Mouse (Mus musculus): ENCODE results near the gene Ints14. TPM values are rescaled to one million over a fixed set of nuclear protein-coding genes. Genes with fewer than 3 reads are reported as not detected.

Ints14 gene
- total and polyA plus RNA-seq, 2 experiments from 2014 or later = 34.6 to 37.5 TPM

GRCm38 (mm10) chr9:64951161-64951657 is 9.5 kb upstream of the Ints14 start, which contains the start of gene Slc24a1:
TSS of gene Slc24a1 (minus strand) at chr9:64951607.
- Histone ChIP-seq H3K9ac (no peak within 1 kb of the TSS), H3K27me3 (ENCODE audit: insufficient read depth, low read length) (no peaks in the 10 kb centered on the region), H3K4me3 (ENCODE audit: low read depth, low read length) (no peak within 1 kb of the TSS), H3K27ac (ENCODE audit: low read depth, low read length) (no peak within 1 kb of the TSS), H3K4me2 (ENCODE audit: low read depth) (no peak within 1 kb of the TSS), H3K4me1 (ENCODE audit: insufficient read depth) (no peaks in the 10 kb centered on the region), H3K9me3 (ENCODE audit: low read length) (no peaks in the 10 kb centered on the region), H3K36me3 (ENCODE audit: insufficient read depth) (no peaks in the 10 kb centered on the region)
- TF ChIP-seq CTCF (IDR thresholded peaks at IDR 0.05; ENCODE audit: low read depth) = 0 out of 2 replicates have a peak, but pooled peaks have one; percentile 6
- ATAC-seq (no peak), DNase-seq (no peak)
- 36% methylated on average over 11 of the region's 11 CpGs for WGBS

- Histone ChIP-seq H3K27me3 (ENCODE audit: insufficient read depth, low read length) (no peaks in the 10 kb centered on the region), H3K4me3 (ENCODE audit: low read depth, low read length) (no peak overlapping the region), H3K36me3 (ENCODE audit: insufficient read depth) (no peaks in the 10 kb centered on the region), H3K4me2 (ENCODE audit: low read depth) (no peak overlapping the region), H3K4me1 (ENCODE audit: insufficient read depth) (no peaks in the 10 kb centered on the region), H3K9me3 (ENCODE audit: low read length) (no peaks in the 10 kb centered on the region), H3K27ac (ENCODE audit: low read depth, low read length) (no peak overlapping the region), H3K9ac (no peak overlapping the region)
- no peak for TF ChIP-seq CTCF (IDR thresholded peaks at IDR 0.05; ENCODE audit: low read depth)
- DNase-seq (peak; percentile 18), ATAC-seq (peak; percentile 78)
- 12% methylated on average over 5 of the region's 5 CpGs for WGBS
These were observed 8.7 kb upstream of the Ints14 start for GRCm38 (mm10) chr9:64952055-64952454.

DNA sequence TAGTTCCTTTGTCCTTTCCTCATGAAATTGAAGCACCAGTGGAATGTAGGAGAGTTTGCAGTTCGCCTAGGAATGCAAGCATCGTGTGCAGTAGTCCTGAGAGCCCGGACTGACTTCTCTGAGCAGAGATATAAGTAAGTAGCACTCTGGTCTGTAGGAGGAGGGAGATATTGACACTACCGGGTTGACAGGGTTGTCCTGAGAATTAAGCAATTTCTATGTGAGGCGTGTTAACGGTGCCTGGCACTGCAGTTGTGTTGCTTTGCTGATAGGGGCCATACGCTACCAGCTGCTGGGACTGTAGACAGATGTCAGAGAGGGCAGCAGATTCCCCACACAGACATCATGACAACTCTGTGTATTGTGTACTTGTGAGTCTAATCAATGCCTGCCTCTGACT is 7.5 kb upstream of the Ints14 start:
- Histone ChIP-seq H3K9ac (no peak overlapping the region), H3K4me2 (ENCODE audit: low read depth) (no peak overlapping the region), H3K27me3 (ENCODE audit: insufficient read depth, low read length) (no peaks in the 10 kb centered on the region), H3K4me1 (ENCODE audit: insufficient read depth) (no peaks in the 10 kb centered on the region), H3K27ac (ENCODE audit: low read depth, low read length) (no peak overlapping the region), H3K9me3 (ENCODE audit: low read length) (no peaks in the 10 kb centered on the region), H3K36me3 (ENCODE audit: insufficient read depth) (no peaks in the 10 kb centered on the region), H3K4me3 (ENCODE audit: low read depth, low read length) (no peak overlapping the region)
- ATAC-seq (no peak), DNase-seq (no peak)
- no peak for TF ChIP-seq CTCF (IDR thresholded peaks at IDR 0.05; ENCODE audit: low read depth)
- 82% methylated on average over 7 of the region's 7 CpGs for WGBS

GRCm38 (mm10) chr9:64956337-64956736 is 4.4 kb upstream of the Ints14 start:
- peak; percentile 13 for DNase-seq
- Histone ChIP-seq H3K9me3 (ENCODE audit: low read length) (no peaks in the 10 kb centered on the region), H3K9ac (no peak overlapping the region), H3K27ac (ENCODE audit: low read depth, low read length) (no peak overlapping the region), H3K4me3 (ENCODE audit: low read depth, low read length) (no peak overlapping the region), H3K36me3 (ENCODE audit: insufficient read depth) (no peaks in the 10 kb centered on the region), H3K27me3 (ENCODE audit: insufficient read depth, low read length) (no peaks in the 10 kb centered on the region), H3K4me1 (ENCODE audit: insufficient read depth) (0 out of 2 replicates have a peak, but pooled peaks cover under 1% of the 10 kb centered on the region), H3K4me2 (ENCODE audit: low read depth) (no peak overlapping the region)
- TF ChIP-seq CTCF (IDR thresholded peaks at IDR 0.05; ENCODE audit: low read depth) = no peak
- no peak for ATAC-seq
- WGBS = 21% methylated on average over 12 of the region's 12 CpGs

DNA sequence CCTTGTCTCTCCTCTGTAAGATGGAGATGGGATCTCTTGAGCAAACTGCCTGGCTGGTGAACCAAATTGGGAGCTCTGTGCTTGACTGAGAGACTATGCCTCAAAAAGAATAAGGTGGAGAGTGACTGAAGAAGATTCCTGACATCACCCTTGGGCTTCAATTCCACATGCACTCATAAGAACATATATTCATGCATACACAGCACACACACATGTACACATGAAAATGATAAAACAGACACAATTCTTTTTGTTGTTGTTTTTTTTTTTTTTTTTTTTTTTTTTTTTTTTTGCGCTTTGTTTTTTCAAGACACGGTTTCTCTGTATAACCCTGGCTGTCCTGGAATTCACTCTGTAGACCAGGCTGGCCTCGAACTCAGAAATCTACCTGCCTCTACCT is 3.4 kb upstream of the Ints14 start:
- WGBS = 96% methylated on average over 3 of the region's 3 CpGs
- no peak for ATAC-seq
- no peak overlapping the region for H3K9ac ChIP-seq
- DNase-seq = no peak
- no peaks in the 10 kb centered on the region for H3K27me3 ChIP-seq (ENCODE audit: insufficient read depth, low read length)
- TF ChIP-seq CTCF (IDR thresholded peaks at IDR 0.05; ENCODE audit: low read depth) = no peak
- no peak overlapping the region for H3K4me3 ChIP-seq (ENCODE audit: low read depth, low read length)
- 0 out of 2 replicates have a peak, but pooled peaks cover 5% of the 10 kb centered on the region for H3K4me1 ChIP-seq (ENCODE audit: insufficient read depth)
- H3K36me3 ChIP-seq (ENCODE audit: insufficient read depth) = no peaks in the 10 kb centered on the region
- H3K9me3 ChIP-seq (ENCODE audit: low read length) = no peaks in the 10 kb centered on the region
- H3K27ac ChIP-seq (ENCODE audit: low read depth, low read length) = no peak overlapping the region
- H3K4me2 ChIP-seq (ENCODE audit: low read depth) = no peak overlapping the region

DNA sequence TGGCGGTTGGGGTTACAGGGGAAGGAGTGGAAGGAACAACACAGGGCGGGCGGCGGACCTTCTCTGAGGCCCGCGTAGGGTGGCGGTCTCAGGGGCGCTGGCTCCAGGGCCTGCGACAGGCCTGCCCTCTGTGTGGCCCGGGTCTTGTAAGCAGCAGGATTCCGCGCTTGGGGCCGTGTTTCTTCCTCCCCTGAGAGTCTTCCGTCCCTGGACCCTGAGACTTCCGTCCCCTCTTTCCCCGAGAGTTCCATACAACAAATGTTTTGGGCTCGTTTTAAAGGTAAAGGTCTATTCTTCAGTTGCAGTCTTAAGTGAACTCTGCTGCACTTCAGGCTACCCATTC is 244 bp downstream of the Ints14 start:
- Histone ChIP-seq H3K27ac (ENCODE audit: low read depth, low read length) (peak overlapping the region; percentile 78), H3K4me1 (ENCODE audit: insufficient read depth) (0 out of 2 replicates have a peak, but pooled peaks cover 5% of the 10 kb centered on the region), H3K9me3 (ENCODE audit: low read length) (no peaks in the 10 kb centered on the region), H3K9ac (peak overlapping the region; percentile 80), H3K36me3 (ENCODE audit: insufficient read depth) (peaks cover 18% of the 10 kb centered on the region), H3K27me3 (ENCODE audit: insufficient read depth, low read length) (no peaks in the 10 kb centered on the region), H3K4me3 (ENCODE audit: low read depth, low read length) (peak overlapping the region; percentile 75), H3K4me2 (ENCODE audit: low read depth) (peak overlapping the region; percentile 60)
- 0% methylated on average over 17 of the region's 17 CpGs for WGBS
- no peak for TF ChIP-seq CTCF (IDR thresholded peaks at IDR 0.05; ENCODE audit: low read depth)
- ATAC-seq (peak; percentile 76), DNase-seq (no peak)

GRCm38 (mm10) chr9:64980548-64980947 is 19.8 kb downstream of the Ints14 start:
- Histone ChIP-seq H3K27ac (ENCODE audit: low read depth, low read length) (no peak overlapping the region), H3K9me3 (ENCODE audit: low read length) (no peaks in the 10 kb centered on the region), H3K36me3 (ENCODE audit: insufficient read depth) (peaks cover 85% of the 10 kb centered on the region), H3K4me3 (ENCODE audit: low read depth, low read length) (no peak overlapping the region), H3K4me1 (ENCODE audit: insufficient read depth) (no peaks in the 10 kb centered on the region), H3K4me2 (ENCODE audit: low read depth) (no peak overlapping the region), H3K9ac (no peak overlapping the region), H3K27me3 (ENCODE audit: insufficient read depth, low read length) (no peaks in the 10 kb centered on the region)
- WGBS = 76% methylated on average over 3 of the region's 3 CpGs
- DNase-seq = no peak
- no peak for TF ChIP-seq CTCF (IDR thresholded peaks at IDR 0.05; ENCODE audit: low read depth)
- ATAC-seq = no peak
